Mouse (Mus musculus) B cell, adult 62 days (primary cell): Measurements from ENCODE around the gene Olfr513. TPM values are rescaled to one million over a fixed set of nuclear protein-coding genes. Genes with fewer than 3 reads are reported as not detected.

Source experiments
- total RNA-seq: library from RNA; stranded (reverse); gene quantifications from 4 replicates; pipeline ENCODE4 v1.2.4, GENCODE M21; 2023

The Olfr513 gene
- total RNA-seq, result not detected in 4 replicates

GRCm38 (mm10) chr7:108750673-108751072 is at the start of gene Olfr513:
Gene Olfr513 (plus strand): TSS chr7:108750973.

GRCm38 (mm10) chr7:108713020-108713419 is 37.8 kb upstream of the Olfr513 start, which contains the start of gene Olfr512:
Gene Olfr512 (plus strand): TSS chr7:108713320.

Other genes starting within 250 kb of the Olfr513 start
- gene Olfr502, start 225.9 kb upstream of the Olfr513 start, total RNA-seq, result not detected in 4 replicates
- not detected in 4 replicates for gene Olfr503, start 206.4 kb upstream of the Olfr513 start, total RNA-seq
- gene Olfr504, start 185.2 kb upstream of the Olfr513 start, total RNA-seq, result not detected in 4 replicates
- not detected in 4 replicates for gene Olfr506, start 140.2 kb upstream of the Olfr513 start, total RNA-seq
- gene Olfr507, start 129.2 kb upstream of the Olfr513 start, total RNA-seq, result not detected in 4 replicates
- not detected in 4 replicates for gene Olfr508, start 121.0 kb upstream of the Olfr513 start, total RNA-seq
- gene Olfr509, start 99.1 kb upstream of the Olfr513 start, total RNA-seq, result 0.15 TPM in 1 of 4 replicates, not detected in the others
- not detected in 4 replicates for gene Olfr510, start 84.6 kb upstream of the Olfr513 start, total RNA-seq
- gene Olfr512, start 37.7 kb upstream of the Olfr513 start, total RNA-seq, result not detected in 4 replicates
- not detected in 4 replicates for gene Olfr514, start 75.0 kb downstream of the Olfr513 start, total RNA-seq
- gene Olfr516, start 99.6 kb downstream of the Olfr513 start, total RNA-seq, result not detected in 4 replicates
- gene Olfr517, start 121.4 kb downstream of the Olfr513 start, total RNA-seq, result not detected in 4 replicates
- not detected in 4 replicates for gene Olfr518, start 134.0 kb downstream of the Olfr513 start, total RNA-seq
- gene Olfr519, start 143.4 kb downstream of the Olfr513 start, total RNA-seq, result not detected in 4 replicates
- gene Nlrp10, start 179.2 kb downstream of the Olfr513 start, total RNA-seq, result 3.3 to 5.3 TPM (median 4.7 TPM) in 4 replicates
- 241 to 271 TPM (median 255 TPM) in 4 replicates for gene Eif3f, start 183.4 kb downstream of the Olfr513 start, total RNA-seq
- 2.7 to 4.5 TPM (median 4.1 TPM) in 4 replicates for gene Tub, start 199.4 kb downstream of the Olfr513 start, total RNA-seq